Mouse (Mus musculus): ENCODE data around the gene Atp8a1. TPM values are rescaled to one million over a fixed set of nuclear protein-coding genes. Genes with fewer than 3 reads are reported as not detected.

Gene Atp8a1
- total and polyA plus RNA-seq, 3 experiments: 4.4 to 11.2 (median 5.5) TPM

DNA sequence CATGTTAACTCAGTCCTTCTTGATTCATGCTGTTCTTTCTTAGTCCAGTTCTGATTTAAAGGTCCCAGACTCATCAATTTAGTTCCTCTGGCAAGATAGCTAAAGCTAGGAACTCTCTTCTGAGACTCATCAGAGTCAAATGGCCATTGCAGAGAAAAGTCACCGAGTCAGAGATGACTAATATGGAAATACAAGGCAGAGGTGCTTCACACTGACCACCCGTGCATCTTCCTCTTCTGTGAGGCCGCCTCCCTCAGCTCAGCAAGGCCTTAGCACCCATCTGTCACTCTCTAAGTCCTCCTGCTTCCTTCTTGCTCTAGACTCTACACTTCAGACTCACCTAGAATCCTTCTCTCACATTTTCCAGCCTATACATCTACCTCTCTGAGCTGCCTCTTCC lies 108.0 kb downstream of the Atp8a1 start (continued):
- TF ChIP-seq PAX5 (IDR thresholded peaks at IDR 0.05; ENCODE audit: low read length) (no peak), MAFK (IDR thresholded peaks at IDR 0.05; ENCODE audit: insufficient replicate concordance, low read length) (no peak), ELF1 (IDR thresholded peaks at IDR 0.05; ENCODE audit: low read depth, low read length) (no peak; the same call in 1 of the 2 replicates), CTCF (conservative IDR thresholded peaks at IDR 0.05 in 1 of 2, IDR thresholded peaks at IDR 0.05 in 1 of 2; ENCODE audit: low read depth in 2 of 2, low read length in 2 of 2) (no peak), ZNF384 (IDR thresholded peaks at IDR 0.05; ENCODE audit: low read depth, low read length) (no peak), TBP (conservative IDR thresholded peaks at IDR 0.05; ENCODE audit: low read depth, low read length) (no peak), POLR2A (IDR thresholded peaks at IDR 0.05; ENCODE audit: low read depth, low read length) (no peak)

DNA sequence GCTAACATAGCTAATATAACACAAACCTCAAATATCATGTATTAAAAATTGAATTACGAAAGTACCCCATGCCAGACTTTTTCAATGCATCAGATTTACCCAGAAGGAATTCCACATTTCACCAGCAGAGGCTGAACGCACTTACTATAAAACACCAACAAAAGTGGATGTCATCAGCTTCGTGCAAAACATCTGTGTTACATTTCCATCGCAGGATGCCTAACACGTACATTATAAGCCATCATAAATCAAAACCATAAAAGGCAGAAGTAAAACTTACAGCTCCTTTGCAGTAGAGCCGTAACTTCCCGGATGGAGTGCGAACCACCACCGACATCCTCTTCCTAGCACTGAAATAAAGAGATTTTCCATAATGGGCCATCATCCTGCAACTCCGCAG lies 109.1 kb downstream of the Atp8a1 start:
- in situ Hi-C loops (cut with MboI; ENCODE audit: low pct_ligation_motif_present, low pct_unique_long_range_greater_than_20kb, low sequenced_read_pairs) (no loop called here), dilution Hi-C loops (cut with MboI; ENCODE audit: extremely low pct_ligation_motif_present, extremely low pct_unique_long_range_greater_than_20kb, low sequenced_read_pairs) (no loop called here)
- H3K79me2 ChIP-seq (replicated peaks; ENCODE audit: control insufficient read depth, extremely low read depth, insufficient read depth, poor library complexity, severe bottlenecking): no peaks in the 10 kb centered on the region
- H3K9me3 ChIP-seq (replicated peaks; ENCODE audit: low read length): peaks cover 3% of the 10 kb centered on the region
- H3K4me3 ChIP-seq (replicated peaks in 1 of 3; ENCODE audit: low read depth in 2 of 3, low read length in 2 of 3, poor library complexity in 1 of 3): no peak overlapping the region
- DNase-seq (ENCODE audit: extremely low read depth): no peak
- peaks cover 3 to 16% of the 10 kb centered on the region in 2 experiments; a peak in 3 of 4 replicates for H3K4me1 ChIP-seq (ENCODE audit: control insufficient read depth in 1 of 2, insufficient read depth in 2 of 2)
- peaks cover 0 to 10% of the 10 kb centered on the region in 2 experiments for H3K36me3 ChIP-seq (replicated peaks in 1 of 2; ENCODE audit: control insufficient read depth in 1 of 2, insufficient read depth in 1 of 2, low read length in 1 of 2)
- TF ChIP-seq GABPA (IDR thresholded peaks at IDR 0.05; ENCODE audit: insufficient replicate concordance, low read depth, low read length) (no peak), RAD21 (IDR thresholded peaks at IDR 0.05; ENCODE audit: low read depth, low read length) (no peak), TBP (conservative IDR thresholded peaks at IDR 0.05; ENCODE audit: low read depth, low read length) (no peak), UBTF (IDR thresholded peaks at IDR 0.05; ENCODE audit: low read depth, low read length) (no peak), CTCF (conservative IDR thresholded peaks at IDR 0.05 in 1 of 2, IDR thresholded peaks at IDR 0.05 in 1 of 2; ENCODE audit: low read depth in 2 of 2, low read length in 2 of 2) (no peak), BHLHE40 (IDR thresholded peaks at IDR 0.05; ENCODE audit: low read depth, low read length) (no peak), EP300 (IDR thresholded peaks at IDR 0.05; ENCODE audit: low read length) (no peak), SMC3 (IDR thresholded peaks at IDR 0.05; ENCODE audit: low read depth, low read length) (no peak), NELFE (IDR thresholded peaks at IDR 0.05; ENCODE audit: low read depth, low read length) (no peak), CHD1 (IDR thresholded peaks at IDR 0.05; ENCODE audit: low read depth, low read length) (no peak), TCF12 (IDR thresholded peaks at IDR 0.05; ENCODE audit: low read depth, low read length) (no peak)
- H3K27ac ChIP-seq (ENCODE audit: insufficient read depth, low read depth): no peak overlapping the region
- no peaks in the 10 kb centered on the region for H3K27me3 ChIP-seq (replicated peaks)
- no peak overlapping the region for H3K4me2 ChIP-seq (ENCODE audit: insufficient read depth, low read depth, poor library complexity, severe bottlenecking)
- H3K9ac ChIP-seq (ENCODE audit: insufficient read depth, low read depth): no peak overlapping the region

DNA sequence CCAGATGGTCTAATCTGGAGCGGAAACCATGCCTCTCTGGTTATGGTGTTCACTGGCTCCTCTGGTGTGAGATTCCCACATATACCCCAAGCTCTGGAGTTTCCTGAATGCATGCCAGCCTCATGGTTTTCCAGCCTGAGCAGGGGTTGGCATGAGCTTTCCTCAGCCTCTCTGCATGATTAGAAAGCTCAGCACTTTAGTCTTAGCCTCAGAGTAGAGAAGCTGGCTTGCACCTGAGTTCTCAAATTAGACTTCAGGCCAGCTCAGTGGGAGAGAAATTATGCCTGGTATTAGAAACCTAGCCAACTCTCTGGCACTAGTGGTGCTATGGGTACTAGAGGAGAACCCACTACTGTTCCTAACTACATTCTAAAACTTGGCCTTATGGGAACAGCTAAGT lies 111.5 kb downstream of the Atp8a1 start:
- Histone ChIP-seq H3K4me2 (ENCODE audit: insufficient read depth, low read depth, poor library complexity, severe bottlenecking) (no peak overlapping the region), H3K36me3 (replicated peaks in 1 of 2; ENCODE audit: control insufficient read depth in 1 of 2, insufficient read depth in 1 of 2, low read length in 1 of 2) (peaks cover 0 to 15% of the 10 kb centered on the region in 2 experiments), H3K27ac (ENCODE audit: insufficient read depth, low read depth) (no peak overlapping the region), H3K9ac (ENCODE audit: insufficient read depth, low read depth) (no peak overlapping the region), H3K27me3 (replicated peaks) (no peaks in the 10 kb centered on the region), H3K9me3 (replicated peaks; ENCODE audit: low read length) (peaks cover 3% of the 10 kb centered on the region), H3K79me2 (replicated peaks; ENCODE audit: control insufficient read depth, extremely low read depth, insufficient read depth, poor library complexity, severe bottlenecking) (no peaks in the 10 kb centered on the region), H3K4me3 (replicated peaks in 1 of 3; ENCODE audit: low read depth in 2 of 3, low read length in 2 of 3, poor library complexity in 1 of 3) (no peak overlapping the region), H3K4me1 (ENCODE audit: control insufficient read depth in 1 of 2, insufficient read depth in 2 of 2) (peaks cover 3 to 16% of the 10 kb centered on the region in 2 experiments; a peak in 3 of 4 replicates)
- no peak for DNase-seq (ENCODE audit: extremely low read depth)
- dilution Hi-C loops (cut with MboI; ENCODE audit: extremely low pct_ligation_motif_present, extremely low pct_unique_long_range_greater_than_20kb, low sequenced_read_pairs) (no loop called here), in situ Hi-C loops (cut with MboI; ENCODE audit: low pct_ligation_motif_present, low pct_unique_long_range_greater_than_20kb, low sequenced_read_pairs) (no loop called here)
- TF ChIP-seq UBTF (IDR thresholded peaks at IDR 0.05; ENCODE audit: low read depth, low read length) (no peak), ZKSCAN1 (IDR thresholded peaks at IDR 0.05; ENCODE audit: borderline replicate concordance, low read depth, low read length) (no peak), ZNF384 (IDR thresholded peaks at IDR 0.05; ENCODE audit: low read depth, low read length) (no peak), MYC (IDR thresholded peaks at IDR 0.05; ENCODE audit: low read depth, low read length) (no peak), CHD1 (IDR thresholded peaks at IDR 0.05; ENCODE audit: low read depth, low read length) (no peak), MEF2A (IDR thresholded peaks at IDR 0.05; ENCODE audit: borderline replicate concordance, low read depth, low read length) (no peak), CTCF (conservative IDR thresholded peaks at IDR 0.05 in 1 of 2, IDR thresholded peaks at IDR 0.05 in 1 of 2; ENCODE audit: low read depth in 2 of 2, low read length in 2 of 2) (no peak), IRF4 (IDR thresholded peaks at IDR 0.05; ENCODE audit: low read depth, low read length) (no peak), MXI1 (IDR thresholded peaks at IDR 0.05; ENCODE audit: low read depth, low read length) (no peak), CHD2 (IDR thresholded peaks at IDR 0.05; ENCODE audit: low read length) (no peak), ZMIZ1 (IDR thresholded peaks at IDR 0.05; ENCODE audit: low read depth, low read length) (no peak)

All from CH12.LX (cell line).